Mouse (Mus musculus) left cerebral cortex, adult 2 months (tissue): ENCODE measurements around the gene Ndufa9. TPM values are rescaled to one million over a fixed set of nuclear protein-coding genes. Genes with fewer than 3 reads are reported as not detected.

Source experiments
- DNase-seq, 2 experiments: peaks; one replicate each; pipeline ENCODE4 v3.0.0; 2021 to 2022; ENCODE audit warnings: low spot score in 2 of 2, mixed read lengths in 1 of 2; ENCODE audit errors: extremely low spot score in 1 of 2
- H3K27ac ChIP-seq: fragments of 200-600 bp; 2 replicates; pipeline ENCODE4 v1.8.1; 2022
- H3K4me3 ChIP-seq: fragments of 200-600 bp; 2 replicates; pipeline ENCODE4 v1.8.1; 2022
- CTCF ChIP-seq: fragments of 200-600 bp; IDR thresholded peaks from 2 replicates; pipeline ENCODE4 v1.8.1; 2022; ENCODE audit warnings: antibody characterized with exemption, mild to moderate bottlenecking, moderate library complexity
- intact Hi-C: fragments of 180-260 bp; cut with DNase I; formaldehyde crosslinking; loops from one replicate; pipeline ENCODE4 v1.15.1; 2025
- total RNA-seq, 2 experiments: library from RNA; stranded (reverse); gene quantifications; 2 replicates each; pipeline ENCODE4 v1.2.3; 2021

Ndufa9 gene
- total RNA-seq, 2 experiments from 2014 or later: 135 to 150 TPM

DNA sequence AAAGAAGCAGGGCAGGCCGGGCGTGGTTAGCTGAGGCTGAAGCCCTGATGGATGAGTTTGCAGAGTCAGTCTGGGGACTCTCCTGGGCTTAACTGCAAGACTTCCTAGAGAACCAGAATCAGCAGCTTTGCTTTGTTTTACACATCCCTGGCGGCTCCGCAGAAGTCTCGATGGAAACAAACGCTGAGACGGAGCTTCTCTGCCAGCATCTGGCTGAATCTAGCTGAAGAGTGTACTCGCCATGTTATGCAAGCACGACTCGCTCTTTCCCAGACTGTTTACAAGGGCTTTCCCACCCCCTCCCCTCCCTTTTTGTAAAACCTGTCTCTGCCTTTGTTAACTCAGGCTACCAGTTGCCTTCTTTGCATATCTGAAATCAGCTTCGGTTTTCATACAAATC is 46.0 kb downstream of the Ndufa9 start:
- no peak for TF ChIP-seq CTCF
- no peak overlapping the region for H3K27ac ChIP-seq
- DNase-seq: peak; percentile 32 to 33
- intact Hi-C loops: loop anchor here (10.0 kb wide), 1 partner anchor 282 kb away; no protein-coding TSS in a partner anchor
- H3K4me3 ChIP-seq: no peak overlapping the region

DNA sequence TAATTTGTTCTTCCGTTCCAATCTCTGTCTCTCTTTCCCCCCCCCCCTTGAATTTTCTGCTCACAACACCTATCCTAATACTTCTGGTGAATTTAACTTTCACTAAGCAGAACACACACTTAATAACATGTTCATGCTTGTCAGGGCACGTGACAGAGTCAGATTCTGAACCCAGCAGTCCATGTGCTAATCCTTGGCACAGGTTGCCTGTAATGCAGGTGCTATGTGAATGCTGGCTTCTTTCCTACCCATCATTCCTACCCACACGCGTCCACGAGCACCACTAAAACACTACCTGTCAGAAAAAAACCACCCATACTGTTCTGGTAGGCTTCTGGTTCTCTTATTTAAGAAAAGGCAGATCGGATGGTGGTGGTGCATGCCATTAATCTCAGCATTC is 54.2 kb downstream of the Ndufa9 start:
- DNase-seq: no peak
- H3K27ac ChIP-seq: no peak overlapping the region
- TF ChIP-seq CTCF: no peak
- H3K4me3 ChIP-seq: no peak overlapping the region
- intact Hi-C loops: no loop called here

DNA sequence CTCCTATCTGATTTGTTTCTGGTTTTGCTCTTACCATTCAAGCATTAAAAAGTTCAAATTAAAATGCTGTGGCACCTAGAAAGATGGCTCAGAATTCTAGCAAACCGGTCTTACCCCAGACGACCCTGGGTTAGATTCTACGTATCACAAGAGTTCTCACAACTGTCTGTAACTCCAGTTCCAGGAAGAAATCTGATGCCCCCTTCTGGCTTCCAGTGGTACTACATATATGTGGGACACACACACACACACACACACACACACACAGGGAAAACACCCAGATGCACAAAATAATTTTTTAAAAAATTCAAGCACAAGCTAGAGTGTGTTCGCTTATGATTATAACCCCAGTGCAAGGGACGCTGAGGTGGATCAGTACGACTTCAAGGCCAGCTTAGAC is 55.2 kb downstream of the Ndufa9 start:
- DNase-seq: no peak
- intact Hi-C loops: loop anchor here (2.0 kb wide), 1 partner anchor 145 kb away; the partner anchor contains the start of genes D6Wsu163e and Rad51ap1
- Histone ChIP-seq H3K4me3 (no peak overlapping the region), H3K27ac (no peak overlapping the region)
- peak; percentile 25 for TF ChIP-seq CTCF

DNA sequence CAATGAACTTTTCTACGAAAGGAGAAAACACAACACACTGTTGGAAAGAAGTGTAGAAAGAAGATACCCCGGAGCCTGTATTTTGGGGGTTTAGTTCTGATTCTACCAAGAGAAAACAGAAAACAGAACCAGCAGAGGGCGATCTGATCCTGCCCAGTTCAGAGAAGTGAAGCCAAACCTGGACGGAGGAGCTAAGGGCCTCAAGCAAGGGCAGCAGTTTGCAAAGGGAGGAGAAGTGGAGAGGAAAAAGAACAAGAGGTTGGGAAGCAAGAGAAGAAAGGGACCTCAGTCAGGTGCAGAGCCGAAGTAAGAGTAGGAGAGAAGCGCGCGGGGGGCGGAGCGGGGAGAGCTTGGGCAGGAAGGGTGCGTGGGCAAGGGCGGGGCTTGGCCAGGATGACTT is 57.0 kb downstream of the Ndufa9 start:
- intact Hi-C loops: loop anchor here (2.0 kb wide), 1 partner anchor 147 kb away; the partner anchor contains the start of genes D6Wsu163e and Rad51ap1
- peak; percentile 68 for TF ChIP-seq CTCF
- Histone ChIP-seq H3K27ac (no peak overlapping the region), H3K4me3 (peak overlapping the region; percentile 28; the same call in 1 of the 2 replicates)
- peak in 1 of 2 experiments; percentile 31 for DNase-seq

DNA sequence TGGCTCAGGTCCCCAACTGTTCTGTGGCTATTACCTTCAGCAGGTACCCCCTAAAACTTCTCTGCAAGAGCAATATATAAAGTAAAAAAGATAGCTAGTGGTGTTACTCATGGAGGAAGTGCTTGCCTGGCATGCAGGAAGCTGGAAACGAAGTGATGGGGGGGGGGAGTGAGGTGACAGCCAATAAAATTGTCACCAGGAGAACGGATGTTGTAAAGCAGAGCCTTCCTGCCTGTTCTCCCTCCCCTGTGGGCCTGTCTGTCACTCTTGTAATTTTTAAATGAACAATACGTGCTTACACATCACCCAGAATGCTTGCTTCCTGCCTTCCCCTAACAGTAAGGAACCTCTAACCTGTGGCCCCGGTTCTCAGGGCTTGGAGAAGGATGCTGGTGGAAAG is 57.4 kb downstream of the Ndufa9 start:
- TF ChIP-seq CTCF: no peak
- H3K4me3 ChIP-seq: no peak overlapping the region
- intact Hi-C loops: no loop called here
- no peak overlapping the region for H3K27ac ChIP-seq
- DNase-seq: no peak

DNA sequence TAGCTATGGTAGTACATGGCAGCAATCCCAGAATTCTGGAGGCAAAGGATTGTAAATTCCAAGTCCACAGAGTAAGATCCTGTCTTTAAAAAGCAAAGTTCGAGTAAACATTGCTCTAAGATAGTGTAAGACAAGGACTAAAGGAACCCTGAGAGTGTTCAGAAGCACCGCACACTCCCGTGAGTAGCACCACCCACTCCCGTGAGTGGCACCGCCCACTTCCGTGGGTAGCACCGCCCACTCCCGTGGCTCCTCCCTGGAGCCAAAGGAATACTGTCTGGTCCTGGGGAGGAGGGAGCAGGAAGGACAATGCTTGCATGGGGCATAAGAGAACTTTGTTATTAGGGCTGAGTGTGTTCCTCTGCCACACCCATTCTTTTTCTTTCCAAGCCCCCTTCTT is 60.1 kb downstream of the Ndufa9 start:
- H3K4me3 ChIP-seq: no peak overlapping the region
- intact Hi-C loops: no loop called here
- TF ChIP-seq CTCF: no peak
- no peak for DNase-seq
- H3K27ac ChIP-seq: no peak overlapping the region

DNA sequence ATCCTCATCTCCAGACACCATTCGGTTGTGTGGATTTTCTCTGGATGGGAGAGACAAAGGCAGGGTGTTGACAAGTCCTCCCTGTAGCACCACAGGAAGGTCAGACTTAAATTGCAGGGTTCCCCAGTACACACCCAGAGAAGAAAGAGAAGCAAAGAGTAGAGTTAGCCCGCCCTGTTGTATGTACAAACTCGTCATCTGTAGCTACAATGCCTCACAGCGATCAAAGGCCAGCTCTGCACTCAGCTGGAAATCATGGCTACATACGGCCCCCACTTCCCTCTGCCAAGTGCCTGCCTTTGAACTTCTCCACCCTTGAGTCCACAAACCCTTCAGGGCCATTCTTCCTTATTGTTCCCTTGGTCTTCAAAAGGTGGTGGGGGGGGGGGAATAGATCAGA is 64.7 kb downstream of the Ndufa9 start:
- intact Hi-C loops: loop anchor here (5.0 kb wide), 2 partner anchors 42 to 202 kb away; partner anchors contain the start of gene Kcna6
- TF ChIP-seq CTCF: no peak
- peak overlapping the region; percentile 36; the same call in 1 of the 2 replicates for H3K27ac ChIP-seq
- DNase-seq: no peak
- H3K4me3 ChIP-seq: no peak overlapping the region

DNA sequence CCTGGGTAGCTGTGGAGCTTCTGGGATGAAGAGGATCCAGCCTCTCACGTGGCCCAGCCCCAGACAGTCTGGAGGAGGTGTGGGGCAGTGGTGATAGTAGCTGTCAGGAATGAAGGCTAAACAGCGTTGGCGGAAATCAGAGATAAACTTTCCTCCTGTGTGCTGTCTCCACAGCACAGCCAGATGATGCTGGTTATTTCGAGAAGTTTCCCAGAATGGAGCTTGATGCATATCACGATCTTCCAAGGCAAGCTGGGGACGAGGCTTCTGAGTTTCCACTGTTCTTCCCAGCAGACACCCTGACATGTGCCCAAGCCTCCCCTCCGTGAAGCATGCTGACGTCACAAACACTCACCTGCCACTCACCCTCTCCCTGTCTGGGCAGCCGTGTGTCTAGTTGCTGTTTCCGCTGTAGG is 65.3 kb downstream of the Ndufa9 start:
- DNase-seq: peak; percentile 26 to 67
- Histone ChIP-seq H3K4me3 (no peak overlapping the region), H3K27ac (peak overlapping the region; percentile 36; the same call in 1 of the 2 replicates)
- no peak for TF ChIP-seq CTCF
- intact Hi-C loops: loop anchor here (1.0 to 5.0 kb wide), 3 partner anchors 41 to 201 kb away; partner anchors contain the start of gene Kcna6

DNA sequence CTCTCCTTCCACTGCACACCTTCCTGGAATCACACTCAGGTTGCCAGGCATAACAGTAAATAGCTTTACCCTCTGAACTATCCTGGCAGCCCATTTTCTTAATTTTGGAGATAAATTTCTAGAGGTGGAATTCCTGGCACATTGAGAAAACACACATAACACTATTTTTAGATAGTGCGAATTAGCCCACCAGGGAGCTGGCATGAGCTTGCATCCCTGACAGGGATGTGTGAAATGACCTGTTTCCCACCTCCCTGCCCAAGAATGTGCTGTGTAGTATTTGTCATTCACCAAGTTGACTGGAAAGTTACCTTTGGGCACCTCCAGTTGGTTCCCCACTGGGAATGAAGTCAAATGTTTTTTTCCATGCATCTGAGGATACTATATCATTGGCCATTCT is 65.9 kb downstream of the Ndufa9 start:
- DNase-seq: no peak
- Histone ChIP-seq H3K27ac (no peak overlapping the region), H3K4me3 (no peak overlapping the region)
- TF ChIP-seq CTCF: no peak
- intact Hi-C loops: loop anchor here (1.0 to 5.0 kb wide), 3 partner anchors 41 to 201 kb away; partner anchors contain the start of gene Kcna6

DNA sequence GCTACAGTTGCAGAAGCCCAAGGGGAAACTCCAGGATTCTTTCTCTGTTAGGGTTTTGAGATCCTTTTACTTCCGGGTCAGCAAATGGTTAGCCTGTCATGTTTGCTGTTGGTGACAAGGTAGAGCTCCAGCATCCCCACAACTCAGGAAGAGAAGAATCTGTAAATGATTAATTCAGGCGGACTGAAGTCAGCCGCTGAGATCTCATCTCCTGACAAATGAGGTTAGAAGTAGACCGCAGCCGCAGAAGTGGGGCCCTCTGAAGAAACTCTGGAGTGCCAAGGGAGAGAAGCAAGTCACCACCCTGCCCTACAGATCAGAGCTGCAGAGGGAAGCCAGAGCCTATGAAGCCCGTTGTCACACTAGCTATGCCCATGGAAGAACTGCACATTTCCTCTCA is 71.0 kb downstream of the Ndufa9 start:
- no peak for TF ChIP-seq CTCF
- H3K4me3 ChIP-seq: no peak overlapping the region
- no peak for DNase-seq
- no peak overlapping the region for H3K27ac ChIP-seq
- intact Hi-C loops: no loop called here

DNA sequence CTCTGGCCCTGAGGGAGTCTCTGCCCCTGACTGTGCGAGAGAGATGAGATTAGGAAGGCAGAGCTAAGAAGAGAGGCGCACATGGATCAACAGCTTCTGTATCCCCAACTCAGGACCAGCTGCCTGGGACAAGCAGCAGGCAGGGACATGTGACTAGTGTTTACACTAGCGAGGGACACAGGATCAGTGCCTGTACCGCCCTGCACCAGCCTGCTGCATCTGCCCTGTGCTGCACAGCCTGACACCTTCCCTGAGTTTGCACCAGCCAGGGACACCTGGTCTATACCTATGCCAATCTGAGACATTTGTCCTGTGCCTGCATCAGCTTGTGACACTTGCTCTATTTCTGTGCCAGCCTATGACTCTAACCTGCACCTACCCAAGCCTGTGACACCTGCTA is 75.1 kb downstream of the Ndufa9 start:
- intact Hi-C loops: no loop called here
- peak overlapping the region; percentile 80 for H3K27ac ChIP-seq
- no peak for TF ChIP-seq CTCF
- no peak for DNase-seq
- H3K4me3 ChIP-seq: no peak overlapping the region

DNA sequence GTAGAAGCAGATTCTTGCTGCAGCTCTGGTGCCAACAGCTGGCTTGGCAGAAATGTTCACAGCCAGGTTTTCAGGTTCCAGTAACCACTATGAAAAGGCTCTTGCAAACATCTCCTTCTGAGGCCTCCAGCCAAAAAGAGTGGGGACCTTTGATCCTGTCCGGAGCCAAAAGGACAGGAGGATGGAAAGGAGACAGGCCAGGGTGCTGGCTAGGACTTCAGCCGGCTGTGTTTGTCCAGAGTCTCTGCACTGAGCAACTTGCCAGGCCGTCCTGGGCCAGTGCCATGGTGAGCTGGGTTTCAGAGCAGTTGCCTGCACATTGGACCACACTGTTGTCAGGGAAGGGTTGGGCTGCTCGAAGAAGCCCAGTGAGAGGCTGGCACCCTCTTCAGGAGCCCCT is 76.6 kb downstream of the Ndufa9 start:
- intact Hi-C loops: no loop called here
- Histone ChIP-seq H3K4me3 (no peak overlapping the region), H3K27ac (peak overlapping the region; percentile 63)
- peak; percentile 47 to 51 for DNase-seq
- no peak for TF ChIP-seq CTCF

Other genes with a start within 250 kb of the Ndufa9 start
- gene Kcna1, start 202.8 kb downstream of the Ndufa9 start, total RNA-seq: 100 to 1,000 TPM; 120 to 122 TPM
- gene Kcna6, start 108.5 kb downstream of the Ndufa9 start, total RNA-seq: 10 to 100 TPM; 56.3 to 65.4 TPM
- gene Akap3, start 4.0 kb upstream of the Ndufa9 start, total RNA-seq: under 1 TPM; 0.18 to 0.35 TPM
- not detected for gene Dyrk4, start 72.7 kb upstream of the Ndufa9 start, total RNA-seq
- 1 to 10 TPM; 3.2 to 3.3 TPM for gene Rad51ap1, start 90.5 kb upstream of the Ndufa9 start, total RNA-seq
- gene D6Wsu163e, start 90.8 kb upstream of the Ndufa9 start, total RNA-seq: 10 to 100 TPM; 40.3 to 47.3 TPM
- gene Fgf6, start 166.4 kb upstream of the Ndufa9 start, total RNA-seq: not detected
- under 1 TPM; 0.44 to 0.68 TPM for gene Fgf23, start 223.8 kb upstream of the Ndufa9 start, total RNA-seq